Comparison of ENCODE assay signal across 27 mouse cellular contexts in genomic region chr14:111100257-111100656, GRCm38 (mm10).
"Had no signal": no experiment of that assay in that cellular context is flagged by ENCODE, and none has a peak within 500 bp of the region (broad histone marks: within the 10 kb centered on the region; RNA-seq: fewer than 3 reads in every experiment).

No protein-coding gene starts in this region.

- H3K36me3 ChIP-seq: heart, embryonic 13.5 days; heart, embryonic 15.5 days; hindbrain, embryonic 13.5 days; hindbrain, embryonic 15.5 days; intestine, embryonic 15.5 days; limb, embryonic 10.5 days; limb, embryonic 12.5 days; liver, embryonic 13.5 days had no signal

- ATAC-seq: forebrain, postnatal 0 days; inflammation-experienced regulatory T-cells, adult 6 months; intestine, embryonic 15.5 days; intestine, postnatal 0 days had no signal

- H3K4me1 ChIP-seq: heart, embryonic 13.5 days; heart, embryonic 15.5 days; hindbrain, embryonic 13.5 days; hindbrain, embryonic 15.5 days; intestine, embryonic 15.5 days; limb, embryonic 10.5 days; limb, embryonic 12.5 days; liver, embryonic 13.5 days had no signal

- H3K27me3 ChIP-seq: heart, embryonic 13.5 days; heart, embryonic 15.5 days; hindbrain, embryonic 13.5 days; hindbrain, embryonic 15.5 days; intestine, embryonic 15.5 days; limb, embryonic 12.5 days; liver, embryonic 13.5 days had no signal

- H3K4me2 ChIP-seq: heart, embryonic 11.5 days; heart, embryonic 13.5 days; heart, embryonic 15.5 days; hindbrain, embryonic 13.5 days; hindbrain, embryonic 15.5 days; intestine, embryonic 15.5 days; limb, embryonic 12.5 days; liver, embryonic 11.5 days; liver, embryonic 13.5 days had no signal

- H3K9ac ChIP-seq: forebrain, postnatal 0 days; heart, embryonic 13.5 days; heart, embryonic 15.5 days; hindbrain, embryonic 13.5 days; hindbrain, embryonic 15.5 days; intestine, embryonic 15.5 days; limb, embryonic 12.5 days; liver, embryonic 13.5 days had no signal

- DNase-seq: forebrain, postnatal 0 days; gastrocnemius, postnatal 14 days; gastrocnemius, postnatal 36 days; heart, adult 11 months; heart, adult 2 months; heart, postnatal 14 days; heart, postnatal 36 days; kidney, adult 18-20 months; kidney, adult 8-10 months; kidney, postnatal 10 days; kidney, postnatal 25 days; kidney, postnatal 4 days; liver; liver, embryonic 13.5 days had no signal

- H3K4me3 ChIP-seq: heart, adult 2 months; heart, embryonic 13.5 days; heart, embryonic 15.5 days; hindbrain, embryonic 13.5 days; hindbrain, embryonic 15.5 days; intestine, embryonic 15.5 days; layer of hippocampus, adult 2 months; left cerebral cortex, adult 2 months; limb, embryonic 10.5 days; limb, embryonic 12.5 days; liver, embryonic 13.5 days had no signal

- H3K9me3 ChIP-seq: heart, embryonic 13.5 days; heart, embryonic 15.5 days; hindbrain, embryonic 13.5 days; hindbrain, embryonic 15.5 days; intestine, embryonic 15.5 days; limb, embryonic 10.5 days; limb, embryonic 12.5 days; liver, embryonic 13.5 days had no signal

- H3K27ac ChIP-seq: heart, adult 2 months; heart, embryonic 13.5 days; heart, embryonic 15.5 days; hindbrain, embryonic 13.5 days; hindbrain, embryonic 15.5 days; intestine, embryonic 15.5 days; layer of hippocampus, adult 2 months; left cerebral cortex, adult 2 months; limb, embryonic 10.5 days; limb, embryonic 12.5 days; liver, embryonic 13.5 days had no signal
